Comparison of ENCODE assay signal across 28 mouse cellular contexts in genomic region chr10:88496864-88497564, GRCm38 (mm10). TPM values are rescaled to one million over a fixed set of nuclear protein-coding genes. Genes with fewer than 3 reads are reported as not detected.
DNase-seq lines count a peak whose midpoint lies in the region; ATAC-seq and TF ChIP-seq lines count a peak whose summit lies in the region.
"Had no signal": no experiment of that assay in that cellular context is flagged by ENCODE, and none has a peak within 500 bp of the region (broad histone marks: within the 10 kb centered on the region; RNA-seq: fewer than 3 reads in every experiment).

No protein-coding gene starts in this region.

- peaks cover 11% of the 10 kb centered on the region for H3K4me1 ChIP-seq in limb, embryonic 11.5 days (ENCODE audit: control insufficient read depth, insufficient read depth, low read length)
- H3K4me1 ChIP-seq in liver, postnatal 0 days (ENCODE audit: insufficient read depth): no peaks in the 10 kb centered on the region
- H3K4me1 ChIP-seq: liver, embryonic 12.5 days had no signal

- peak; percentile 60 for DNase-seq in heart, adult 11 months
- DNase-seq in heart, postnatal 4 days: no peak
- DNase-seq in right cerebral cortex, adult 18-20 months: peak; percentile 23
- DNase-seq in right cerebral cortex, postnatal 10 days (ENCODE audit: low spot score in 2 of 2): no peak
- peak; percentile 51 for DNase-seq in limb, embryonic 11.5 days (ENCODE audit: low spot score)
- DNase-seq in gastrocnemius, adult 18-20 months (ENCODE audit: low spot score): no peak
- DNase-seq in liver, postnatal 0 days: no peak
- DNase-seq: adrenal gland, postnatal 36 days; cerebellum, adult 11 months; cerebellum, postnatal 10 days; gastrocnemius, postnatal 14 days; heart, adult 18-20 months; heart, postnatal 10 days; kidney, postnatal 25 days; lung, adult 2 months; lung, postnatal 14 days had no signal

- TF ChIP-seq EP300 in liver, postnatal 0 days (IDR thresholded peaks at IDR 0.05; ENCODE audit: low read depth): no peak

- no peak for TF ChIP-seq CTCF in liver, postnatal 0 days (IDR thresholded peaks at IDR 0.05; ENCODE audit: low read depth)

- no peak overlapping the region for H3K4me3 ChIP-seq in limb, embryonic 11.5 days (ENCODE audit: low read depth, low read length)
- no peak overlapping the region for H3K4me3 ChIP-seq in liver, postnatal 0 days (ENCODE audit: low read depth, low read length)
- H3K4me3 ChIP-seq: embryonic facial prominence, embryonic 13.5 days; forebrain, embryonic 13.5 days; heart, embryonic 12.5 days; hindbrain, embryonic 12.5 days; left cerebral cortex, adult 2 months; liver, embryonic 12.5 days had no signal

- H3K4me2 ChIP-seq in limb, embryonic 11.5 days (ENCODE audit: low read depth, severe bottlenecking): peak overlapping the region; percentile 10; the same call in 1 of the 2 replicates
- H3K4me2 ChIP-seq in liver, postnatal 0 days (ENCODE audit: low read depth, low read length): no peak overlapping the region
- H3K4me2 ChIP-seq: embryonic facial prominence, embryonic 13.5 days; forebrain, embryonic 13.5 days; heart, embryonic 12.5 days; hindbrain, embryonic 12.5 days; liver, embryonic 12.5 days; midbrain, embryonic 11.5 days had no signal

- no peaks in the 10 kb centered on the region for H3K9me3 ChIP-seq in limb, embryonic 11.5 days (ENCODE audit: control insufficient read depth, low read length)
- H3K9me3 ChIP-seq in liver, postnatal 0 days (ENCODE audit: low read length): no peaks in the 10 kb centered on the region
- H3K9me3 ChIP-seq: embryonic facial prominence, embryonic 13.5 days; forebrain, embryonic 13.5 days; heart, embryonic 12.5 days; hindbrain, embryonic 12.5 days; liver, embryonic 12.5 days had no signal

- no peaks in the 10 kb centered on the region for H3K27me3 ChIP-seq in limb, embryonic 11.5 days (ENCODE audit: control insufficient read depth, insufficient read depth, low read length)
- no peaks in the 10 kb centered on the region for H3K27me3 ChIP-seq in liver, postnatal 0 days (ENCODE audit: insufficient read depth, low read length)
- H3K27me3 ChIP-seq: embryonic facial prominence, embryonic 13.5 days; forebrain, embryonic 13.5 days; heart, embryonic 12.5 days; hindbrain, embryonic 12.5 days; liver, embryonic 12.5 days had no signal

- 0 out of 2 replicates have a peak overlapping the region, but pooled peaks have one; percentile 10 for H3K27ac ChIP-seq in limb, embryonic 11.5 days (replicated peaks; ENCODE audit: low read depth, low read length)
- H3K27ac ChIP-seq in liver, postnatal 0 days (ENCODE audit: low read depth): no peak overlapping the region
- H3K27ac ChIP-seq: embryonic facial prominence, embryonic 13.5 days; forebrain, embryonic 13.5 days; hindbrain, embryonic 12.5 days; left cerebral cortex, adult 2 months; liver, embryonic 12.5 days; stomach, postnatal 0 days had no signal

- H3K36me3 ChIP-seq in limb, embryonic 11.5 days (ENCODE audit: control insufficient read depth, insufficient read depth, low read length): no peaks in the 10 kb centered on the region
- no peaks in the 10 kb centered on the region for H3K36me3 ChIP-seq in liver, postnatal 0 days (replicated peaks; ENCODE audit: insufficient read depth, low read length)
- H3K36me3 ChIP-seq: embryonic facial prominence, embryonic 13.5 days; heart, embryonic 12.5 days; hindbrain, embryonic 12.5 days; liver, embryonic 12.5 days had no signal

- H3K9ac ChIP-seq in limb, embryonic 11.5 days (ENCODE audit: low read length): no peak overlapping the region
- no peak overlapping the region for H3K9ac ChIP-seq in liver, postnatal 0 days (replicated peaks)
- H3K9ac ChIP-seq: embryonic facial prominence, embryonic 13.5 days; forebrain, embryonic 13.5 days; heart, embryonic 12.5 days; hindbrain, embryonic 12.5 days; liver, embryonic 12.5 days had no signal

- 29% methylated on average over 11 of the region's 11 CpGs for WGBS in limb, embryonic 11.5 days
- 80% methylated on average over 11 of the region's 11 CpGs for WGBS in liver, postnatal 0 days (ENCODE audit: insufficient replicate concordance)

- ATAC-seq in limb, embryonic 11.5 days (ENCODE audit: insufficient number of reproducible peaks, low FRiP score, low TSS enrichment, low read depth): peak; percentile 82
- ATAC-seq in liver, postnatal 0 days: no peak
- ATAC-seq: CD4-positive, CD25-positive, alpha-beta regulatory T cell, adult 4 months; forebrain, embryonic 13.5 days; liver, embryonic 12.5 days had no signal

RNA-seq across cellular contexts. Expression of gene Chpt1, which starts 6.9 kb away (rescaled TPM):
- 100 to 1,000 TPM; 104 to 107 TPM for total RNA-seq in heart, postnatal 4 days (2021)
- polyA plus RNA-seq in limb, embryonic 11.5 days (2014; fragmentation: Nextera tagmentation; extraction: Ambion mirVana): 26.2 and 26.5 TPM in 2 replicates
- total RNA-seq in gastrocnemius, adult 18-20 months (2021): 100 to 1,000 TPM in 1 of 2 experiments, 10 to 100 TPM in 1; 92.6 to 116 TPM
- polyA plus RNA-seq in liver, postnatal 0 days (2015; fragmentation: Nextera tagmentation; extraction: Ambion mirVana): 12.7 and 14.9 TPM in 2 replicates

RNA-seq across cellular contexts. Expression of gene Sycp3, which starts 37.6 kb away (rescaled TPM):
- not detected for total RNA-seq in heart, postnatal 4 days (2021)
- polyA plus RNA-seq in limb, embryonic 11.5 days (2014; fragmentation: Nextera tagmentation; extraction: Ambion mirVana): not detected in 2 replicates
- under 1 TPM in 1 of 2 experiments, not detected in 1; 0.24 TPM for total RNA-seq in gastrocnemius, adult 18-20 months (2021)
- 0.13 TPM in 1 of 2 replicates, not detected in the other for polyA plus RNA-seq in liver, postnatal 0 days (2015; fragmentation: Nextera tagmentation; extraction: Ambion mirVana)
- total RNA-seq: gastrocnemius, postnatal 14 days; megakaryocyte progenitor cell, adult 5-6 weeks; midbrain, postnatal 0 days had no signal
- polyA plus RNA-seq: CD4-positive, CD25-positive, alpha-beta regulatory T cell, adult 4 months; forebrain, embryonic 13.5 days; hindbrain, embryonic 12.5 days; liver, embryonic 12.5 days; lung, adult 2 months; midbrain, embryonic 11.5 days; neural tube, embryonic 14.5 days had no signal

Comparison
In these comparisons a context has a peak if more than half of its experiments do, and no peak if none do; other contexts are left out.
1. DNase-seq: peak in heart, adult 11 months (single experiment), right cerebral cortex, adult 18-20 months (single experiment) and limb, embryonic 11.5 days (single experiment); none in heart, postnatal 4 days (single experiment), right cerebral cortex, postnatal 10 days (0 of 2), gastrocnemius, adult 18-20 months (single experiment) and liver, postnatal 0 days (single experiment).